Mouse (Mus musculus) myocyte (in vitro differentiated cells): ENCODE measurements at regions not wholly inside any gene's neighbourhood (a gene's known extent, or its start where the extent isn't known, plus 50 kb on each side); places are given as distances from the start of the nearest gene placed in this dataset.

ENCODE experiments used
- CEBPB ChIP-seq: IDR thresholded peaks from 2 replicates; pipeline ENCODE4 v1.6.1; 2011; ENCODE audit warnings: mild to moderate bottlenecking, moderate library complexity; ENCODE audit not compliant: poor library complexity, insufficient read depth, severe bottlenecking
- E2F4 ChIP-seq: IDR thresholded peaks from one replicate; pipeline ENCODE4 v1.6.1; 2011; ENCODE audit warnings: mild to moderate bottlenecking, control low read depth, moderate library complexity; ENCODE audit not compliant: insufficient read depth
- MAX ChIP-seq: IDR thresholded peaks from one replicate; pipeline ENCODE4 v1.6.1; 2011; ENCODE audit warnings: low read depth, mild to moderate bottlenecking, control low read depth
- MYOG ChIP-seq, 3 experiments: IDR thresholded peaks; one replicate each; pipeline ENCODE4 v1.6.1; 2011; ENCODE audit warnings: control low read depth in 2 of 3, low read depth in 2 of 3, mild to moderate bottlenecking in 2 of 3; ENCODE audit not compliant: insufficient read length in 2 of 3, control insufficient read depth in 1 of 3, insufficient read depth in 1 of 3
- POLR2A ChIP-seq: IDR thresholded peaks from one replicate; pipeline ENCODE4 v1.6.1; 2011; ENCODE audit warnings: low read depth, mild to moderate bottlenecking, control low read depth, moderate library complexity; ENCODE audit not compliant: insufficient read length
- POLR2AphosphoS2 ChIP-seq: IDR thresholded peaks from one replicate; pipeline ENCODE4 v1.6.1; 2011; ENCODE audit warnings: low read depth, control low read depth; ENCODE audit not compliant: insufficient read length
- SRF ChIP-seq: IDR thresholded peaks from one replicate; pipeline ENCODE4 v1.6.1; 2011; ENCODE audit warnings: low read depth; ENCODE audit not compliant: control insufficient read depth, insufficient read length
- TCF12 ChIP-seq: IDR thresholded peaks from one replicate; pipeline ENCODE4 v1.6.1; 2011; ENCODE audit warnings: mild to moderate bottlenecking, control low read depth; ENCODE audit not compliant: poor library complexity, insufficient read depth, severe bottlenecking
- TCF3 ChIP-seq: IDR thresholded peaks from one replicate; pipeline ENCODE4 v1.6.1; 2011; ENCODE audit warnings: low read depth, control low read depth; ENCODE audit not compliant: insufficient read length
- USF1 ChIP-seq: IDR thresholded peaks from one replicate; pipeline ENCODE4 v1.6.1; 2011; ENCODE audit warnings: low read depth, mild to moderate bottlenecking, control low read depth, moderate library complexity

GRCm38 (mm10) chr8:7489948-7490347 is 1171.1 kb downstream of the Efnb2 start:
- no peak for TF ChIP-seq POLR2A
- no peak for TF ChIP-seq CEBPB
- TF ChIP-seq E2F4 = no peak
- TF ChIP-seq MYOG (IDR thresholded peaks at IDR 0.05; ENCODE audit: control insufficient read depth in 1 of 3, insufficient read depth in 1 of 3, insufficient read length in 2 of 3, low read depth in 2 of 3) = no peak
- TF ChIP-seq USF1 = no peak
- TF ChIP-seq POLR2AphosphoS2 = no peak
- no peak for TF ChIP-seq TCF12
- no peak for TF ChIP-seq MAX
- no peak for TF ChIP-seq TCF3
- TF ChIP-seq SRF = no peak
